Comparison of ENCODE assay signal across 14 mouse cellular contexts in genomic region chr5:73399768-73400526, GRCm38 (mm10). TPM values are rescaled to one million over a fixed set of nuclear protein-coding genes. Genes with fewer than 3 reads are reported as not detected.
A peak's percentile ranks its signal among the peaks of the same experiment; 100 is the strongest.
DNase-seq lines count a peak whose midpoint lies in the region; ATAC-seq and TF ChIP-seq lines count a peak whose summit lies in the region.
"Had no signal": no experiment of that assay in that cellular context is flagged by ENCODE, and none has a peak within 500 bp of the region (broad histone marks: within the 10 kb centered on the region; RNA-seq: fewer than 3 reads in every experiment).

No protein-coding gene starts in this region.

- H3K79me2 ChIP-seq in C2C12 (ENCODE audit: control insufficient read depth, insufficient read depth): no peaks in the 10 kb centered on the region

- no peaks in the 10 kb centered on the region for H3K9me3 ChIP-seq in hindbrain, embryonic 13.5 days
- no peaks in the 10 kb centered on the region for H3K9me3 ChIP-seq in hindbrain, embryonic 10.5 days
- H3K9me3 ChIP-seq in forebrain, embryonic 12.5 days: no peaks in the 10 kb centered on the region
- no peaks in the 10 kb centered on the region for H3K9me3 ChIP-seq in midbrain, embryonic 16.5 days (replicated peaks; ENCODE audit: control insufficient read depth, low read length, poor library complexity, severe bottlenecking)
- H3K9me3 ChIP-seq in heart, embryonic 11.5 days (replicated peaks; ENCODE audit: control insufficient read depth, low read length): no peaks in the 10 kb centered on the region
- H3K9me3 ChIP-seq: heart, embryonic 10.5 days; limb, embryonic 13.5 days had no signal

- H3K4me3 ChIP-seq in hindbrain, embryonic 13.5 days: no peak overlapping the region
- H3K4me3 ChIP-seq in hindbrain, embryonic 10.5 days: no peak overlapping the region
- H3K4me3 ChIP-seq in C2C12 (ENCODE audit: insufficient read depth, poor library complexity, severe bottlenecking): no peak overlapping the region
- H3K4me3 ChIP-seq in forebrain, embryonic 12.5 days (replicated peaks): no peak overlapping the region
- H3K4me3 ChIP-seq in midbrain, embryonic 16.5 days (ENCODE audit: low read depth, low read length): no peak overlapping the region
- no peak overlapping the region for H3K4me3 ChIP-seq in heart, embryonic 11.5 days (ENCODE audit: low read depth, low read length)
- H3K4me3 ChIP-seq: heart, embryonic 10.5 days; limb, embryonic 13.5 days had no signal

- H3K27me3 ChIP-seq in hindbrain, embryonic 13.5 days: peaks cover 23% of the 10 kb centered on the region
- peaks cover 15% of the 10 kb centered on the region for H3K27me3 ChIP-seq in hindbrain, embryonic 10.5 days (ENCODE audit: insufficient read depth, poor library complexity, severe bottlenecking)
- H3K27me3 ChIP-seq in C2C12 (ENCODE audit: control insufficient read depth, insufficient read depth, insufficient read length): no peaks in the 10 kb centered on the region
- peaks cover 30% of the 10 kb centered on the region for H3K27me3 ChIP-seq in forebrain, embryonic 12.5 days
- peaks cover 3% of the 10 kb centered on the region; the same call in 1 of the 2 replicates for H3K27me3 ChIP-seq in midbrain, embryonic 16.5 days (ENCODE audit: control insufficient read depth, insufficient read depth, low read depth, low read length)
- peaks cover 2% of the 10 kb centered on the region; the same call in 1 of the 2 replicates for H3K27me3 ChIP-seq in heart, embryonic 11.5 days (ENCODE audit: control insufficient read depth, insufficient read depth, low read length)

- 38% methylated on average over 7 of the region's 7 CpGs for WGBS in hindbrain, embryonic 13.5 days
- WGBS in hindbrain, embryonic 10.5 days: 74% methylated on average over 7 of the region's 7 CpGs
- WGBS in forebrain, embryonic 12.5 days: 36% methylated on average over 7 of the region's 7 CpGs
- WGBS in midbrain, embryonic 16.5 days: 46% methylated on average over 7 of the region's 7 CpGs
- 34% methylated on average over 7 of the region's 7 CpGs for WGBS in heart, embryonic 11.5 days (ENCODE audit: insufficient replicate concordance)

- H3K79me3 ChIP-seq in C2C12 (ENCODE audit: low read depth): no peaks in the 10 kb centered on the region

- TF ChIP-seq CTCF in C2C12 (IDR thresholded peaks at IDR 0.05; ENCODE audit: control insufficient read depth, insufficient read depth, insufficient read length): no peak

- H3K4me1 ChIP-seq in hindbrain, embryonic 13.5 days (replicated peaks): peaks cover 8% of the 10 kb centered on the region; the same call in 1 of the 2 replicates
- no peaks in the 10 kb centered on the region for H3K4me1 ChIP-seq in hindbrain, embryonic 10.5 days (replicated peaks)
- H3K4me1 ChIP-seq in forebrain, embryonic 12.5 days: peaks cover 6% of the 10 kb centered on the region; the same call in 1 of the 2 replicates
- H3K4me1 ChIP-seq in midbrain, embryonic 16.5 days (ENCODE audit: control insufficient read depth, insufficient read depth, low read length): no peaks in the 10 kb centered on the region; the same call in 1 of the 2 replicates
- H3K4me1 ChIP-seq in heart, embryonic 11.5 days (ENCODE audit: control insufficient read depth, insufficient read depth, low read length): no peaks in the 10 kb centered on the region

- no peaks in the 10 kb centered on the region for H3K36me3 ChIP-seq in hindbrain, embryonic 13.5 days
- no peaks in the 10 kb centered on the region for H3K36me3 ChIP-seq in hindbrain, embryonic 10.5 days
- H3K36me3 ChIP-seq in C2C12 (ENCODE audit: control insufficient read depth, insufficient read depth): no peaks in the 10 kb centered on the region
- H3K36me3 ChIP-seq in forebrain, embryonic 12.5 days (replicated peaks): no peaks in the 10 kb centered on the region
- no peaks in the 10 kb centered on the region for H3K36me3 ChIP-seq in midbrain, embryonic 16.5 days (ENCODE audit: control insufficient read depth, insufficient read depth, low read length)
- H3K36me3 ChIP-seq in heart, embryonic 11.5 days (ENCODE audit: control insufficient read depth, insufficient read depth, low read length): no peaks in the 10 kb centered on the region
- H3K36me3 ChIP-seq: heart, embryonic 10.5 days; limb, embryonic 13.5 days had no signal

- no peak overlapping the region for H3ac ChIP-seq in C2C12 (ENCODE audit: control insufficient read depth, insufficient read length, low read depth)

- DNase-seq in hindbrain, embryonic 10.5 days (ENCODE audit: low spot score): no peak
- no peak for DNase-seq in adrenal gland, postnatal 25 days
- DNase-seq in right cerebral cortex, postnatal 4 days: no peak
- DNase-seq: kidney, adult 9 months; thymus, adult 2 months had no signal

- ATAC-seq in hindbrain, embryonic 13.5 days (ENCODE audit: low FRiP score): peak; percentile 90
- peak; percentile 69; the same call in 1 of the 2 replicates for ATAC-seq in forebrain, embryonic 12.5 days (ENCODE audit: low FRiP score)
- ATAC-seq in midbrain, embryonic 16.5 days: peak; percentile 83
- no peak for ATAC-seq in heart, embryonic 11.5 days (replicated peaks; ENCODE audit: insufficient number of reproducible peaks, low FRiP score, low TSS enrichment)

- H3K9ac ChIP-seq in hindbrain, embryonic 13.5 days: no peak overlapping the region
- H3K9ac ChIP-seq in forebrain, embryonic 12.5 days: no peak overlapping the region
- H3K9ac ChIP-seq in midbrain, embryonic 16.5 days (ENCODE audit: low read depth, low read length): no peak overlapping the region
- H3K9ac ChIP-seq in heart, embryonic 11.5 days (ENCODE audit: low read depth, low read length): no peak overlapping the region
- H3K9ac ChIP-seq: limb, embryonic 13.5 days had no signal

- no peak overlapping the region for H3K27ac ChIP-seq in hindbrain, embryonic 13.5 days
- H3K27ac ChIP-seq in hindbrain, embryonic 10.5 days: no peak overlapping the region
- H3K27ac ChIP-seq in forebrain, embryonic 12.5 days: no peak overlapping the region
- H3K27ac ChIP-seq in midbrain, embryonic 16.5 days (ENCODE audit: low read length): no peak overlapping the region
- no peak overlapping the region; the same call in 1 of the 2 replicates for H3K27ac ChIP-seq in heart, embryonic 11.5 days (ENCODE audit: low read depth, low read length)
- H3K27ac ChIP-seq: heart, embryonic 10.5 days; limb, embryonic 13.5 days had no signal

- no peak overlapping the region for H3K4me2 ChIP-seq in hindbrain, embryonic 13.5 days
- H3K4me2 ChIP-seq in forebrain, embryonic 12.5 days: no peak overlapping the region
- no peak overlapping the region for H3K4me2 ChIP-seq in midbrain, embryonic 16.5 days (ENCODE audit: low read length)
- no peak overlapping the region for H3K4me2 ChIP-seq in heart, embryonic 11.5 days
- H3K4me2 ChIP-seq: limb, embryonic 13.5 days had no signal

TF ChIP-seq in C2C12, 6 proteins besides CTCF, POLR2A, EP300 and RAD21:
- TF ChIP-seq CEBPB (IDR thresholded peaks at IDR 0.05; ENCODE audit: low read depth) (peak; percentile 59), MYOG (IDR thresholded peaks at IDR 0.05; ENCODE audit: control insufficient read depth, extremely low read depth, insufficient read length) (no peak)

RNA-seq across cellular contexts. Expression of gene Cwh43, which starts 5.9 kb away (rescaled TPM):
- 0.12 and 0.13 TPM in 2 replicates for polyA plus RNA-seq in hindbrain, embryonic 13.5 days (2015; fragmentation: Nextera tagmentation; extraction: Ambion mirVana)
- not detected in 2 replicates for polyA plus RNA-seq in hindbrain, embryonic 10.5 days (2016; fragmentation: Nextera tagmentation; extraction: Ambion mirVana)
- not detected for polyA plus RNA-seq in C2C12 (2012; fragmentation: generic; extraction: Trizol)
- polyA plus RNA-seq in forebrain, embryonic 12.5 days (2016; fragmentation: Nextera tagmentation; extraction: Ambion mirVana): 0.08 TPM in 2 replicates
- polyA plus RNA-seq in midbrain, embryonic 16.5 days (2015; fragmentation: Nextera tagmentation; extraction: Ambion mirVana): 0.18 and 0.40 TPM in 2 replicates
- 0.12 TPM in 1 of 2 replicates, not detected in the other for total RNA-seq in adrenal gland, postnatal 25 days (2021)
- polyA plus RNA-seq in heart, embryonic 11.5 days (2014; fragmentation: Nextera tagmentation; extraction: Ambion mirVana): not detected in 2 replicates
- total RNA-seq: CH12.LX; megakaryocyte-erythroid progenitor cell, adult 5-6 weeks had no signal
- polyA plus RNA-seq: heart, embryonic 10.5 days; limb, embryonic 13.5 days had no signal

RNA-seq across cellular contexts. Expression of gene Ociad2, which starts 59.1 kb away (rescaled TPM):
- polyA plus RNA-seq in hindbrain, embryonic 13.5 days (2015; fragmentation: Nextera tagmentation; extraction: Ambion mirVana): 20.2 and 23.5 TPM in 2 replicates
- 9.3 and 9.4 TPM in 2 replicates for polyA plus RNA-seq in hindbrain, embryonic 10.5 days (2016; fragmentation: Nextera tagmentation; extraction: Ambion mirVana)
- polyA plus RNA-seq in C2C12 (2012; fragmentation: generic; extraction: Trizol): 7.1 TPM
- polyA plus RNA-seq in forebrain, embryonic 12.5 days (2016; fragmentation: Nextera tagmentation; extraction: Ambion mirVana): 11.9 and 12.1 TPM in 2 replicates
- 28.3 and 34.5 TPM in 2 replicates for polyA plus RNA-seq in midbrain, embryonic 16.5 days (2015; fragmentation: Nextera tagmentation; extraction: Ambion mirVana)
- 17.4 and 24.9 TPM in 2 replicates for total RNA-seq in adrenal gland, postnatal 25 days (2021)
- 21.6 and 22.5 TPM in 2 replicates for polyA plus RNA-seq in heart, embryonic 11.5 days (2014; fragmentation: Nextera tagmentation; extraction: Ambion mirVana)
